Mouse (Mus musculus) brain, embryonic 14.5 days (tissue): Measurements from ENCODE around the gene Hebp1.

ENCODE experiments used
- CTCF ChIP-seq: fragments of 200-500 bp; IDR thresholded peaks from 2 replicates; pipeline ENCODE4 v1.5.1; 2012; ENCODE audit warnings: inconsistent platforms, mild to moderate bottlenecking, moderate library complexity, borderline replicate concordance; ENCODE audit not compliant: insufficient read depth, insufficient read length; ENCODE audit errors: extremely low read depth
- POLR2A ChIP-seq: fragments of 200-500 bp; IDR thresholded peaks from 2 replicates; pipeline ENCODE4 v1.6.1; 2012; ENCODE audit warnings: mild to moderate bottlenecking, inconsistent platforms, borderline replicate concordance; ENCODE audit not compliant: poor library complexity, insufficient read depth, insufficient read length, severe bottlenecking; ENCODE audit errors: extremely low read depth

- TF ChIP-seq CTCF (no peak), POLR2A (no peak)
Observed at GRCm38 (mm10) chr6:135092798-135093470, 104.9 kb downstream of the Hebp1 start.
